Mouse (Mus musculus) neural tube, embryonic 15.5 days (tissue): ENCODE results near the gene Dok3. TPM values are rescaled to one million over a fixed set of nuclear protein-coding genes. Genes with fewer than 3 reads are reported as not detected.
A peak's percentile ranks its signal among the peaks of the same experiment; 100 is the strongest.

Experiments used
- ATAC-seq: fragments of 200-750 bp; cut with Nextera tagmentation; 2 replicates; pipeline ENCODE4 v1.8.0; 2017; ENCODE audit warnings: mild to moderate bottlenecking, moderate TSS enrichment, moderate library complexity; ENCODE audit not compliant: low FRiP score
- H3K27ac ChIP-seq: fragments of 300-500 bp; sonication (generic); replicated peaks from 2 replicates; pipeline ENCODE4 v1.5.1; 2015; ENCODE audit warnings: mild to moderate bottlenecking, inconsistent platforms
- H3K27me3 ChIP-seq: fragments of 300-500 bp; sonication (generic); replicated peaks from 2 replicates; pipeline ENCODE4 v1.6.1; 2015; ENCODE audit warnings: inconsistent platforms
- H3K36me3 ChIP-seq: fragments of 300-500 bp; sonication (generic); 2 replicates; pipeline ENCODE4 v1.6.1; 2015; ENCODE audit warnings: inconsistent platforms
- H3K4me1 ChIP-seq: fragments of 300-500 bp; sonication (generic); 2 replicates; pipeline ENCODE4 v1.6.1; 2015; ENCODE audit warnings: inconsistent platforms
- H3K4me2 ChIP-seq: fragments of 300-500 bp; sonication (generic); 2 replicates; pipeline ENCODE4 v1.6.1; 2015; ENCODE audit warnings: inconsistent platforms, mild to moderate bottlenecking, moderate library complexity
- H3K4me3 ChIP-seq: fragments of 300-500 bp; sonication (generic); replicated peaks from 2 replicates; pipeline ENCODE4 v1.5.1; 2015; ENCODE audit warnings: mild to moderate bottlenecking, inconsistent platforms
- H3K9ac ChIP-seq: fragments of 300-500 bp; sonication (generic); replicated peaks from 2 replicates; pipeline ENCODE4 v1.6.1; 2015; ENCODE audit warnings: mild to moderate bottlenecking, inconsistent platforms
- H3K9me3 ChIP-seq: fragments of 300-500 bp; sonication (generic); replicated peaks from 2 replicates; pipeline ENCODE4 v1.6.1; 2016; ENCODE audit warnings: inconsistent platforms
- WGBS: fragments of 180-500 bp; shearing (Covaris S2); methylation state at CpG from one replicate; pipeline ENCODE4 v1.1.7; 2015; ENCODE audit warnings: mixed read lengths; 5-methylcytosine and 5-hydroxymethylcytosine counted together
- polyA plus RNA-seq: library from polyadenylated mRNA; unstranded; fragments of >200 nt; fragmentation: Nextera tagmentation; extraction: Ambion mirVana; gene quantifications from 2 replicates; pipeline ENCODE4 v1.2.1, GENCODE M21; 2015

Gene Dok3
- polyA plus RNA-seq, 1 experiment from 2014 or later: 4.2 TPM

DNA sequence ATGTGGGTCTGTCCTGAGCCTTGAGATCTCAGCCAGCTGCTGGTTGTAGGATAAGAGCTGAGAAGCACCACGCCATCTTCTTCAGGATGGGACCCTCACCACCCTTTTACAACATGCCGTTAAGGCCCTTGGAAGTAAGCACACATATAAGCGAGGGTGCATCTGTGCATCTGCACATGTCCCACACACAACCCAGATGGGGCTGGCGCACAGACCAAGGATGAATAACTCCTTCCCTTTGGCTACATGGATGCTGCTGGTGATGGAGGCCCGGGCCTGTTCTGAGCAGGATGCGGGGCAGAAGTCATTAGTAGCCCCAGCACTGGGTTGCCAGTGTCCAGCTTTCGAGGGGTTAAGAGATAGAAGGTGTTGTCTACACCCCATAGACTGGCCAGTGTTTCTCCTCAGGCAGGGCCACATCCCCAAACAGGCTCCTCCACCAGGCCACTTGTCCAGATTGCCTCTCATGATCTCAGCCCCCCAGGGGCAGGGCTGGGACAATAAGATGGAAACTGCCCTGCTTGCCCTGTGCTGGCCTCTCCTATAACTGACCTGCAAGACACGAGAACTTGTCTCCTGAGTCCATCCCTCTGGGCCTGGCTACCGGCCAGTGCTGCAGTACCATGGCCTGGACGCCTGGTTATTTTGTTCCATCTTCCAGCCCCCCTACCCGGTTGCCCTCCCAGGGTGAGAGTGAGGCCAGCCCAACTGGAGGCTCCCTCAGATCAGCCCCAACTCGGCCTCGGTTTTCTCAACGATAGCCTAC lies 42.9 kb downstream of the Dok3 start:
- no peaks in the 10 kb centered on the region for H3K27me3 ChIP-seq
- peaks cover 63% of the 10 kb centered on the region for H3K4me1 ChIP-seq
- H3K4me3 ChIP-seq: peak overlapping the region; percentile 83
- H3K36me3 ChIP-seq: peaks cover 17% of the 10 kb centered on the region
- no peaks in the 10 kb centered on the region for H3K9me3 ChIP-seq
- peak overlapping the region; percentile 96 for H3K4me2 ChIP-seq
- peak overlapping the region; percentile 98 for H3K27ac ChIP-seq
- ATAC-seq: no peak
- WGBS: 17% methylated on average over 14 of the region's 14 CpGs
- peak overlapping the region; percentile 100 for H3K9ac ChIP-seq

DNA sequence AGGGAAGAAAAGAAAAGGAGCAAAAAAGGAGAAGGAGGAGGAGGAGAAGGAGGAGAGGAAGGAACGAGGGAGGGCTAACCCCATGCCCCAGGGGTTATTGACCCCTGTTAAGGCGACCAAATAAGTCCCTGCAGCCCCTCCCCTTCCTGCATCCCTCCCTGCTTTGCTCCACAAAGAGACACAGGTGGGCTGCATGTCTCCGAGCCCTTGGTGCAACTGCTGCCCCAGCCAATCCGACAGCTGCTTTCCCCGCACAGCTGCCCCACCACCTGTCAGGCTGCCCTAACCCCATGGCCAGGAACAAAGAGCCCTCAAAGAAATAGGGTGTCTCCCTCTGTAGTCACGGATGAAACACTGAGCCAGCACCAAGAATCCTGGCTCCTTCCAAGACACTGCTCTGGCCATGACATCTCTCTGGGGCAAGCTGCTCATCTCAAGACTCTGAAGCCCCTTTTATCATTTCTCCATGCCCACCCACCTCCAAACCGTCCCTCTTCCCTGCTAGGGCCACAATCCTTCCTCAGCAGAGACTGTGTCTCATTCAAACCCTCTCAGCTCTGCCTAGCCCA lies 44.5 kb downstream of the Dok3 start:
- 4% methylated on average over 7 of the region's 7 CpGs for WGBS
- Histone ChIP-seq H3K4me1 (peaks cover 63% of the 10 kb centered on the region), H3K27ac (peak overlapping the region; percentile 98), H3K4me2 (peak overlapping the region; percentile 96), H3K9ac (peak overlapping the region; percentile 100), H3K36me3 (peaks cover 33% of the 10 kb centered on the region), H3K9me3 (no peaks in the 10 kb centered on the region), H3K27me3 (no peaks in the 10 kb centered on the region), H3K4me3 (peak overlapping the region; percentile 83)
- ATAC-seq: no peak

DNA sequence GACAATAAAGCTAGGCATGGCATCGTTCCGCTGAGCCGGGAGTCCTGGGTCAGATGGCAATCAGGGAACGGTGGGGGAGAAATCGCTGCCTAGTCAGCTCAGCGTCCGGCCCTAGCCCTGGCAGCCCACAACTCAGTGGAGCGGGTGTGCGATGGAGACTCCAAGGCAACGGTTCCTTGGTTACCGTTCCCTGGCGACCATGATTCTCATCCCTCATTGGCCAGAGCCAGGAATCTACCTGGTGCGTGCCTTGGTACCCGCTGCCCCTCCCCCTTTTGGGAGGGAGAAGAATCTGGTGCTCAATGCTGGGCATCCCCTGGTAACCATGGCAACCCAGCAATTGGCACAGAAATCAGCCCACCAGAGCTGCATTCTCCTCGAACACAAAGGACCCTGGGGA lies 45.5 kb downstream of the Dok3 start:
- peak overlapping the region; percentile 100 for H3K9ac ChIP-seq
- 8% methylated on average over 15 of the region's 15 CpGs for WGBS
- peak; percentile 67 for ATAC-seq
- peak overlapping the region; percentile 96 for H3K4me2 ChIP-seq
- H3K27ac ChIP-seq: peak overlapping the region; percentile 98
- H3K9me3 ChIP-seq: no peaks in the 10 kb centered on the region
- H3K4me3 ChIP-seq: peak overlapping the region; percentile 83
- no peaks in the 10 kb centered on the region for H3K27me3 ChIP-seq
- peaks cover 43% of the 10 kb centered on the region for H3K36me3 ChIP-seq
- peaks cover 59% of the 10 kb centered on the region for H3K4me1 ChIP-seq

DNA sequence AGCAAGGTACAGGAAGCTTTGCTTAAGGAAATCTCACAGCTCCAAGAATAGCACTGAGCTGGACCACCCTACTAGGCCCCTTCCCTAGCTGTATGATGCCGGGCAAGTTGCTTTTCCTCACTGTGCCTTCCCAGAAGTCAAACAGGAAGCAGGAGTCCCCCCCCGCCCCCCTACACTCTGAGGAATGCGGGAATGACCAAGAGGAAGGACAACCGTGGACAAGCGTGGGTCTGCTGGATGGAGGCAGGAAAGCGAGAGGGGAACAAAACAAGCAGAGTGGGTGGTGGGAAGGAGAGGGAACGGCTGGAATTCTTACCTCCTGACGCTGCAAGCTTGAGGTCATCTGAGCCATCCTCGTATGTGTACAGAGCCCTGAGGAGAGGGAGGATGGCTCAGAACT lies 46.0 kb downstream of the Dok3 start:
- no peak for ATAC-seq
- 44% methylated on average over 9 of the region's 9 CpGs for WGBS
- no peaks in the 10 kb centered on the region for H3K27me3 ChIP-seq
- no peaks in the 10 kb centered on the region for H3K9me3 ChIP-seq
- H3K4me3 ChIP-seq: peak overlapping the region; percentile 83
- peak overlapping the region; percentile 96 for H3K4me2 ChIP-seq
- peaks cover 53% of the 10 kb centered on the region for H3K4me1 ChIP-seq
- peak overlapping the region; percentile 98 for H3K27ac ChIP-seq
- peak overlapping the region; percentile 100 for H3K9ac ChIP-seq
- H3K36me3 ChIP-seq: peaks cover 47% of the 10 kb centered on the region

DNA sequence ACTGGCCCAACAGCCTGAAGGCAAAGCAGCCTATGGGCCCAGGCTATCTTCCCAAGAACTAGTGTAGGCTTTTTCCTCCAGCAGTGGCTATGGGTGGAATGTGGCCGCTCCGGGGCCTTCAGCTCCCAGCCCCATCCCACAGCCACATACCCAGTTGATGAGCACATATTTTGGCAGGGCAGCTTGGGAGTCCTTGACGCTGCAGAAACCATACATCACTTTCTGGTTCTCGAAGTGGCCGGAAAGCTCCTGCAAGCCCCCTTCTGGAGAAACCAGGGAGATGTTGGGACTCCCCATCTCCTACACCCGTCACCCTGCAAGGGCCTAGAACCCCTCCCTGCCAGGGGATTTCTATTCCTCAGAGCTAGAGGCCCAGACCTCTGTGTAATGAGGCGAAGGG lies 46.6 kb downstream of the Dok3 start:
- H3K9me3 ChIP-seq: no peaks in the 10 kb centered on the region
- no peaks in the 10 kb centered on the region for H3K27me3 ChIP-seq
- H3K4me3 ChIP-seq: peak overlapping the region; percentile 83; the same call in 1 of the 2 replicates
- peaks cover 53% of the 10 kb centered on the region for H3K4me1 ChIP-seq
- peak overlapping the region; percentile 96 for H3K4me2 ChIP-seq
- ATAC-seq: no peak
- peak overlapping the region; percentile 98 for H3K27ac ChIP-seq
- peaks cover 52% of the 10 kb centered on the region for H3K36me3 ChIP-seq
- peak overlapping the region; percentile 100; the same call in 1 of the 2 replicates for H3K9ac ChIP-seq
- WGBS: 59% methylated on average over 7 of the region's 7 CpGs

DNA sequence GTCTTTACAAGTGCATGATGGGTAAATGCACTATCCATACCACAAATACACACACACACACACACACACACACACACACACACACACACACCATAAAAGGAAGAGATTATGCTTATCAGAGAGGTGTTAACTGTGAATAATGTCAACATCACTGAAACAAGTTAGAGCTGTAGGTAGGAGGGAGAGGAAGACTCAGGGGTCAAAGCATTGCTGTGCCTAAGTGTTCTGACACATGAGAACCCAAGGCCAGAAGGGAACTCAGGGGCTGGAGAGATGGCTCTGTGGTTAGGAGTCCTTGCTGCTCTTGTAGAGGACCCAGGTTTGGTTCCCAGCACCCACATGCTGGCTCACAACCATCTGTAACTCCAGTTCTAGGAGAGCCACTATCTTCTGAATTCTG lies 49.2 kb downstream of the Dok3 start:
- no peak overlapping the region for H3K9ac ChIP-seq

DNA sequence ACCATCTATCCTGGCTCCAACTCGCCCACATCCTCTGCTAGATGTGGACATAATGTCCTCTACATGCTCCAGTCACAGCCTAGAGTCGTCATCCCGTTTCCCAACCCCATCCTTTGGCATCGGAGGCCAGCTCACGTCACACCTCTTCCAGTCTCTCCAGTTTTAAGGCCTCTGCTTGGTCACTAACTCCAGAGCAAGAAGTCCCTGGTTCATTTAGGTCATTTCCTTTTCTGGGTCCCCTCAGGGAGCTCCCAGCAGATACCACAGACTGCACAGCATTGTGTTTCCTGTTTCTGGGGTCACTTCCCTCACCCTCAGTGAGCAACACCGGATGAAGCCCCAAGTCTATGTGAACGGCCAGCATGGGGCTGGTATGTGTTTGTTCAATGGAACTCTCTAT lies 50.1 kb downstream of the Dok3 start:
- no peak overlapping the region for H3K9ac ChIP-seq
- no peak for ATAC-seq
- no peak overlapping the region for H3K4me2 ChIP-seq
- H3K27ac ChIP-seq: peak overlapping the region; percentile 20; the same call in 1 of the 2 replicates
- H3K4me3 ChIP-seq: no peak overlapping the region
- no peaks in the 10 kb centered on the region for H3K27me3 ChIP-seq
- no peaks in the 10 kb centered on the region for H3K9me3 ChIP-seq
- WGBS: 83% methylated on average over 7 of the region's 7 CpGs
- H3K36me3 ChIP-seq: peaks cover 87% of the 10 kb centered on the region
- peaks cover 46% of the 10 kb centered on the region for H3K4me1 ChIP-seq

More for the DNA sequence above, 49.2 kb downstream of the Dok3 start:
- no peak for ATAC-seq
- no peaks in the 10 kb centered on the region for H3K9me3 ChIP-seq
- H3K27ac ChIP-seq: no peak overlapping the region
- peaks cover 78% of the 10 kb centered on the region for H3K36me3 ChIP-seq
- no peak overlapping the region for H3K4me3 ChIP-seq
- H3K4me1 ChIP-seq: peaks cover 46% of the 10 kb centered on the region
- H3K27me3 ChIP-seq: no peaks in the 10 kb centered on the region
- no peak overlapping the region for H3K4me2 ChIP-seq

DNA sequence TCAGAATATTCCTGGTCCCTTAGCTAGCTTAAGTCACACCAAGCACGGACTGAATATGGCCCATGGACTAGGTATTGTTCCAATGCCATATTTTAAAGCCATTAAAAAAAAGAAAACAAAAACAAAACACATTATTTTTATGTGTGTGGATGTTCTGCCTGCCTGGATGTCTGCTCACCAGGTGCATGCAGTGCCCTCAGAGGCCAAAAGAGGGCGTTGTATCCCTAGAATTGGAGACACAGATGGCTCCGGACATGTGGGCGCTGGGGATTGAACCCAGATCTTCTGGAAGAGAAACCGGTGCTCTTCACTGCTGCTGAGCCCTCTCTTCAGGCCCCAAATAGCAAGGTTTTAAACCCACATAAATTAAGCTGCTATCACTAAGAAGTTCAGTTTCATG lies 51.1 kb downstream of the Dok3 start:
- Histone ChIP-seq H3K27me3 (no peaks in the 10 kb centered on the region), H3K9me3 (no peaks in the 10 kb centered on the region), H3K4me3 (no peak overlapping the region), H3K9ac (no peak overlapping the region), H3K4me2 (no peak overlapping the region), H3K4me1 (peaks cover 46% of the 10 kb centered on the region), H3K27ac (no peak overlapping the region), H3K36me3 (peaks cover 89% of the 10 kb centered on the region)
- 56% methylated on average over 5 of the region's 5 CpGs for WGBS
- no peak for ATAC-seq

DNA sequence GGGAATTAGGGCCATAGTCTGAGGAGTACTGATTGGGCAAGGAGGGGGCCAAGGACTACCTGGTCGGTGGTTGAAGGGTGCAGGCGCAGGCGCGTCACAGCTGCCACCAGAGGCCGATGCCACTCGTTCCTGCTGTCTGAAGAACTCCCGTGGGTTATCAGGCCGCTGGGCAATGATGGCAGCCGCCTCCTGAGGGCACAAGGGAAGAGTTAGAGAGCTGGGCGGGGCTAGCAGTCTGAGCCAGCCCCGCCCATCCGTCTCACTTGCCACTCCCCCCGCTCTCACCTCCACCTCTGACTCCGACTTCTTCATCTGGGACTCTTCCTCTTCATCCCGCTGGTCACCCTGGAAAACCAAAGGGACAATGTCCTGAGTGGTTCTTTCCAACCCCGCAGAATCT lies 51.6 kb downstream of the Dok3 start:
- no peak overlapping the region for H3K4me2 ChIP-seq
- no peaks in the 10 kb centered on the region for H3K9me3 ChIP-seq
- H3K36me3 ChIP-seq: peaks cover 86% of the 10 kb centered on the region
- no peaks in the 10 kb centered on the region for H3K27me3 ChIP-seq
- H3K27ac ChIP-seq: no peak overlapping the region
- no peak for ATAC-seq
- H3K4me1 ChIP-seq: peaks cover 46% of the 10 kb centered on the region
- no peak overlapping the region for H3K9ac ChIP-seq
- 65% methylated on average over 16 of the region's 16 CpGs for WGBS
- no peak overlapping the region for H3K4me3 ChIP-seq

DNA sequence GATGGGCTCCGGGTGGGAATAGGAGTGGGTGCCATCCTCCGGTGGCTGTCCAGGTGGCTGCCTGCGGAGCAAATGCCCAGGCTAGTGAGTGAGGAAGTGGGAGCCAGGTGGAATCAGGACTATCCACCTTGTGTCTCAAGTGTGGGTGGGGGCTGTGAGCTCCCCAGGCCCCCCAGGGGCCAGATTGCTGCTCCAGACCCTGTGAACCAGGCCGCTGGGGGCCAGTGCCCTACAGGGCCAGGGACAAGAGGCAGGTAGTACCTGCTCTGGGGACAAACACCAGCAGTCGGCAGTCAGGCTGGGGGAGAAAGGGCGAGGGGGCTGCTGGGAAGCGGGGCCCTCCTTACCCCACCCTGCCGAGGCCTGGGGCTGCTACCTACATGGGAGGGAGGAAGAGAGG lies 52.8 kb downstream of the Dok3 start:
- H3K27me3 ChIP-seq: no peaks in the 10 kb centered on the region
- H3K27ac ChIP-seq: 0 out of 2 replicates have a peak overlapping the region, but pooled peaks have one; percentile 33
- H3K4me3 ChIP-seq: no peak overlapping the region
- H3K9ac ChIP-seq: no peak overlapping the region
- no peak overlapping the region for H3K4me2 ChIP-seq
- 95% methylated on average over 8 of the region's 8 CpGs for WGBS
- peaks cover 51% of the 10 kb centered on the region for H3K4me1 ChIP-seq
- ATAC-seq: no peak
- H3K36me3 ChIP-seq: peaks cover 74% of the 10 kb centered on the region
- H3K9me3 ChIP-seq: no peaks in the 10 kb centered on the region

DNA sequence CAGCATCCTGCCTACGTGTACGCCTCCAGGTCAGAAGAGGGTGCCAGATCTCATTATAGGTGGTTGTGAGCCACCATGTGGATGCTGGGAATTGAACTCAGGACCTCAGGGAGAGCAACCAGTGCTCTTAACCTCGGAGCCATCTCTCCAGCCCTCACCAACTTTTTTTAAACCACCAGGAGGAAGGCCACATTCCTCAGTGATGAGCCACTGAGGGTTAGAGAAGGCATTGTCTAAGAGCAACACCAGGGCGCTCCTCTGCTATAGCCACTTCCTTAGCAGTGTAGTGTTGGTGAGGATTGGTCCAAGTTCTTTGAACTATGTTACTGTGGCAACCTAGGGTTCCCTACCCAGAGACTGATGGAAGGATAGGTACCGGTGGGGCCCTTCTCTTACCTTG lies 53.3 kb downstream of the Dok3 start:
- H3K4me2 ChIP-seq: no peak overlapping the region
- H3K4me1 ChIP-seq: peaks cover 56% of the 10 kb centered on the region
- H3K9ac ChIP-seq: no peak overlapping the region
- H3K36me3 ChIP-seq: peaks cover 69% of the 10 kb centered on the region
- H3K4me3 ChIP-seq: no peak overlapping the region
- no peaks in the 10 kb centered on the region for H3K9me3 ChIP-seq
- no peaks in the 10 kb centered on the region for H3K27me3 ChIP-seq
- 83% methylated on average over 5 of the region's 5 CpGs for WGBS
- no peak overlapping the region for H3K27ac ChIP-seq
- ATAC-seq: no peak

DNA sequence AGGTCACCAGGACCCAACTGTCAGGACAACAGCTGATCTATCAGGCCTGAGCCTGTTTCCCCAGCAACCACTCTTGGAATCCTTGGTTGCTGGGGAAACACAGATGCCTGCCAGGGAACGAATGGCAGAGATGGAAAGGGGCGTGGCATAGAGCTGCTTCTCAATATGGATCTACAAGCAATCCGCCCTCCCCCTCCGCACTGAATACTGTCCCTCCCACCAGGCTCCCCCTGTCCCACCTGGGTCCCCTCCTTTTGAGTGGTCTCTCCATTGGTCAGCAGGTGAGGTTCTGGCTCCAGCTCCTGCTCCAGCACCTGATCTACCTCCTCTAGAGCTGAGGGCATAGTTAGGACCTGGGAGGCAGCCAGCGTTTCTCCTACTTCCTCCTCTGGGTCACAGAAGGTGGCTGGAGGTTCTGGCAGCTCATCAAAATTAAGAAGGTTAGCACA lies 54.5 kb downstream of the Dok3 start:
- ATAC-seq: no peak
- no peak overlapping the region for H3K9ac ChIP-seq

More for the DNA sequence above, 54.5 kb downstream of the Dok3 start:
- Histone ChIP-seq H3K27me3 (no peaks in the 10 kb centered on the region), H3K4me3 (no peak overlapping the region), H3K9me3 (no peaks in the 10 kb centered on the region), H3K36me3 (peaks cover 58% of the 10 kb centered on the region), H3K4me1 (peaks cover 67% of the 10 kb centered on the region), H3K4me2 (peak overlapping the region; percentile 23; the same call in 1 of the 2 replicates), H3K27ac (peak overlapping the region; percentile 93)
- WGBS: 20% methylated on average over 5 of the region's 5 CpGs
